Mouse (Mus musculus): ENCODE measurements at regions not wholly inside any gene's neighbourhood (a gene's known extent, or its start where the extent isn't known, plus 50 kb on each side); places are given as distances from the start of the nearest gene placed in this dataset.

GRCm38 (mm10) chr1:9434952-9435664, 1978.8 kb upstream of the A830018L16Rik start:
- no peak for DNase-seq (ENCODE audit: low read depth, low spot score)

GRCm38 (mm10) chr1:9442937-9443336, 1971.0 kb upstream of the A830018L16Rik start:
- no peak for DNase-seq (ENCODE audit: low read depth, low spot score)

- peak; percentile 40 for DNase-seq (ENCODE audit: low read depth, low spot score)
These were observed 1944.4 kb upstream of the A830018L16Rik start for GRCm38 (mm10) chr1:9469512-9469911.

GRCm38 (mm10) chr1:9470003-9470402, 1943.9 kb upstream of the A830018L16Rik start:
- peak; percentile 48 for DNase-seq (ENCODE audit: low read depth, low spot score)
